Mouse (Mus musculus) NIH3T3 (cell line): Measurements from ENCODE around the gene Spata9.
"Not testable (repeated sequence)": the region's sequence is repeated elsewhere in the genome, so short reads cannot be mapped to it uniquely, and the experiment has no call there.

Experiments
- DNase-seq: peaks from one replicate; pipeline ENCODE4 v3.0.0-alpha.2; 2012; ENCODE audit warnings: low read depth

Spata9 gene

GRCm38 (mm10) chr13:75966850-75967249, at the start of gene Spata9:
Spata9 (plus strand) TSS chr13:75967150.
- no peak for DNase-seq

GRCm38 (mm10) chr13:75927951-75928350, 39.0 kb upstream of the Spata9 start:
- DNase-seq = peak; percentile 17

GRCm38 (mm10) chr13:75929071-75929470, 37.9 kb upstream of the Spata9 start:
- DNase-seq = not testable (repeated sequence)

- no peak for DNase-seq
Observed at GRCm38 (mm10) chr13:75930023-75930422, 36.9 kb upstream of the Spata9 start.

GRCm38 (mm10) chr13:75930660-75931059, 36.3 kb upstream of the Spata9 start:
- DNase-seq = no peak

- DNase-seq = peak; percentile 28
Observed at GRCm38 (mm10) chr13:75931073-75931472, 35.9 kb upstream of the Spata9 start.

- no peak for DNase-seq
Observed at GRCm38 (mm10) chr13:75933287-75933686, 33.7 kb upstream of the Spata9 start.

GRCm38 (mm10) chr13:75938866-75939265, 28.1 kb upstream of the Spata9 start:
- DNase-seq = no peak

GRCm38 (mm10) chr13:75940791-75941517, 26.0 kb upstream of the Spata9 start:
- peak; percentile 46 for DNase-seq

GRCm38 (mm10) chr13:75941518-75942295, 25.2 kb upstream of the Spata9 start:
- DNase-seq = no peak

- peak; percentile 67 for DNase-seq
Observed at GRCm38 (mm10) chr13:75942731-75943130, 24.2 kb upstream of the Spata9 start.

- DNase-seq = peak; percentile 88
Observed at GRCm38 (mm10) chr13:75943189-75944043, 23.5 kb upstream of the Spata9 start, which contains the start of gene Rhobtb3. Rhobtb3 (minus strand) TSS chr13:75943925.

GRCm38 (mm10) chr13:75944044-75944820, 22.7 kb upstream of the Spata9 start:
- DNase-seq = peak; percentile 57

GRCm38 (mm10) chr13:75950295-75950694, 16.7 kb upstream of the Spata9 start:
- peak; percentile 85 for DNase-seq

GRCm38 (mm10) chr13:75955357-75955992, 11.5 kb upstream of the Spata9 start:
- DNase-seq = no peak

- no peak for DNase-seq
Observed at GRCm38 (mm10) chr13:75974481-75974880, 7.5 kb downstream of the Spata9 start.

GRCm38 (mm10) chr13:75975629-75976028, 8.7 kb downstream of the Spata9 start:
- DNase-seq = no peak

GRCm38 (mm10) chr13:75976218-75976617, 9.3 kb downstream of the Spata9 start:
- DNase-seq = no peak

- DNase-seq = no peak
Observed at GRCm38 (mm10) chr13:75976649-75977048, 9.7 kb downstream of the Spata9 start.

GRCm38 (mm10) chr13:75981901-75982300, 15.0 kb downstream of the Spata9 start:
- DNase-seq = peak; percentile 36

GRCm38 (mm10) chr13:75988096-75988495, 21.1 kb downstream of the Spata9 start:
- peak; percentile 48 for DNase-seq
